Mouse (Mus musculus) gastrocnemius, adult 18-20 months (tissue): ENCODE measurements around the gene Zdhhc6. TPM values are rescaled to one million over a fixed set of nuclear protein-coding genes. Genes with fewer than 3 reads are reported as not detected.

Experiments used
- DNase-seq: peaks from one replicate; pipeline ENCODE4 v3.0.0; 2021; ENCODE audit warnings: low spot score
- total RNA-seq, 2 experiments: library from RNA; stranded (reverse); gene quantifications; 2 replicates each; pipeline ENCODE4 v1.2.3; 2021

Zdhhc6 gene
- total RNA-seq, 2 experiments from 2014 or later, result 20.0 to 21.4 TPM

- no peak for DNase-seq
Observed at GRCm38 (mm10) chr19:55311874-55312273, 4.0 kb downstream of the Zdhhc6 start.

- DNase-seq, result no peak
Observed at GRCm38 (mm10) chr19:55305024-55305423, 10.8 kb downstream of the Zdhhc6 start.

DNA sequence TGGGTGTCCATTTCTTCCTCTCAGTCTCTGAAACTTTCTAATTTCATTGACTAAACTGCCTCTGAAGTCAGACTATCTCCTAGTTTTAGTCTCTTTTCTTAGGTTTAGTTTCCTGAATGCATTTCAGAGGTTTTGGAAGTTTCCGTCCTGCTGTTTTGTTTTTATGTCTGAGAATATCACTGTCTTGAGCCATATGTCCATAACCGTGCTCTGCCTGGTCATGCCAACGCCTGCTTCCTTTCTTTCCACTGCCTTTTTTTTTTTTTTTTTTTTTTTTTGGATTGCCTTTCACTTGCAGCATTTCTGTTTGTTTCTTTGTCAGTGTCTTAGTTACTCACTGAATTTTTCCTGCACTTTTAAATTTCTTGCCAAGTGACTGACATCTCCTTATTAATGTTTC lies 15.3 kb downstream of the Zdhhc6 start:
- no peak for DNase-seq

DNA sequence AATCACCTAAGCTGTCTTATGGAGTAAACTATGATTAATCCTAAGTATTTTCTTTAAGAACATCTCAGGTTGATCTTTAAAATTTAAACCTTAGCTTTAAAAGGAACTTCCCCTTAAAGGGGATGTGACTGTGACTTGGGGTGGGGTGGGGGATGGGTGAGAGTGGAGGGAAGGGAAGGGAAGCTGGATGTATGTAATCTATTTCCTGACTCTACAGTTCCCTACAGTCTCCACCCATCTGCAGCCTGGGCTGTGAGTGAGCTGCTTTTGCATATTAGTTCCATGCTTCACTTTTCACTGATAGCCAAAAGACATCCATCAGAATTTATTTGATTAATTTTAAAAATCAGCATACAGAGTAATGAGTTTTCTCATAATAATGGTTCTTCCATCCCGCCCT lies 16.5 kb downstream of the Zdhhc6 start:
- DNase-seq, result no peak

GRCm38 (mm10) chr19:55297961-55298360 lies 17.9 kb downstream of the Zdhhc6 start:
- DNase-seq, result no peak

DNA sequence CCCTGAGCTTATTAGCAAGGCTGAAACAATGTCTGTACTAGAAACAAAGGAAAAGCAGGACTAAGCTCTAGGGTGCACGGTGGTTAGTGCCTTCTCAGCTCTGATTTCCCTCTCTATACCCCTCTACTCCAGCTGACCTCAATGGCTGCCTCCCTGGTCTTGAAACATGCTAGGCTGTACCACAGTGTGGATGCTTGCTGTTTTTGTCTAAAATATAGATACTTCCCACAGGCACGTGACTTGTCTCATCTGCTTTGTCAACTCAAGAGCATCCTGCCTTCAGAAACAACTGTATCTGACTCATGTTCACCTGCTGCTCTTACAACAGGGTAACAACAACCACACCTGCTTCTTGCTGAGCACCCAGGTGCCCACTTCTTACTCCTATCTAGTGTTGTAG lies 18.3 kb downstream of the Zdhhc6 start:
- DNase-seq, result no peak

- no peak for DNase-seq
Observed at GRCm38 (mm10) chr19:55296301-55296700, 19.5 kb downstream of the Zdhhc6 start.

DNA sequence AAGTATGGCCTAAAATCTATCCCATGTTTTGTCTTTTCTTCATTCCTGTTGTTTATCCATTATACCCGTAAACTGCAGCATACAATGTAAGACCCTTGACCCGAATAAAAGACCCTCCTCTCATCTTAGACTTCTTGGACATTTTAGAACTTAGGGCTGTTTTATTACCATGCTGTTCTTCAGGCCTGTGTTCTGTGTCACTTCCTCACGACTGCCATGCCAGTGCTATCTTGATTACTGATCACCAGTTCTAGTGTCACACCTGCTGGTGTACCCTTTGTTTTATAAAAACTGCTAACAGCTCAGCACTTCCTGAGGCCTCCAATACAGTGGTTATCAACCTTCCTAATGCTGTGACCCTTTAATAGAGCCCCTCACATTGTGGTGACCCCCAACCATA lies 20.3 kb downstream of the Zdhhc6 start:
- no peak for DNase-seq

DNA sequence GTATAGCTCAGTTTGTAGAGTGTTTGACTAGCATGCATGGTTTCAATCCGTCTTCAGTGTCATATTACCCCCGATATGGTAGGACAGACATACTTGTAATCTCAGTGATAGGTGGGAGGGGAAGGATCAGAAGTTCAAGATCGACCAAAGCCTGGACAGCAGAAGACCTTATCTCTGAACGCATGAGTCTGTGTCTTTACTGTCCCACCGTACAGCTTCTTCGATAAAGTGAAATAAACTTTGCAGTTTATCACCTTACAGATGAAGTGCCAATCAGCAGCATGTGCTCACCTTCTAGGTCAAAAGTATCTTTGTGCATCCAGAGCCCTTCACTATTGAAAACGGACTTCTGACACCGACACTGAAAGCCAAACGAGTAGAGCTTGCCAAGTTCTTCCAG lies 20.8 kb downstream of the Zdhhc6 start:
- DNase-seq, result no peak

- DNase-seq, result no peak
Observed at GRCm38 (mm10) chr19:55293175-55293574, 22.7 kb downstream of the Zdhhc6 start.

GRCm38 (mm10) chr19:55292210-55292850 lies 23.5 kb downstream of the Zdhhc6 start:
- no peak for DNase-seq

DNA sequence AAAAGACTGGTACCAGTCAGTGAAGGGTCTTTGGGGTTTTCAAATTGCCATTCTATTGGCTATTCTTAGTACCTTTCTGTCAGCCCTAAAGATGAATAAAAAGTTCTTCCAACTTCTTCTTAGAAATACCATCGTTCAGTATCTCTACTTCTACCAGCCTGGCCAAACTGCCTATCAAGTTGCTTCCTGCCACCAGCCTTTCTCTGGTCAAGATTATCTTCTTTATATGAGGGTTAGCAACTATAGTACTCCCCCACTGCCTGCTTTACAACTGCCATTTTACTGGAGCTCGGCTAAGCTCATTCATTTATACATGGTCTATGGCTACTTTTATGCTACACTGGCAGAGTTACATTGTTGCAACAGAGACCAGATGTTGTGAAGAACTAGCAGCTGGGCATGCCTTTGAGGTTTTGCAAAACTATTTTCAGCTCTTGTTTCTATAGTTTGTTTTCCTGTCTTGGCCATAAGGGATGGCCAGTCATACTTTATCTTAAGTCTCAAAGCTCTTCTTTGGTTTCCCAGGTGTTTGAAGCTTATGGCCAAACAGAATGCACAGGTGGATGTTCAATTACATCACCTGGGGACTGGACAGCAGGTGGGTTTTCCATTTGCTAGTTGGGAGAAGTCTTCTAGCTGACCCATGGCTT lies 25.1 kb downstream of the Zdhhc6 start:
- no peak for DNase-seq

GRCm38 (mm10) chr19:55288974-55289373 lies 26.9 kb downstream of the Zdhhc6 start:
- DNase-seq, result no peak

DNA sequence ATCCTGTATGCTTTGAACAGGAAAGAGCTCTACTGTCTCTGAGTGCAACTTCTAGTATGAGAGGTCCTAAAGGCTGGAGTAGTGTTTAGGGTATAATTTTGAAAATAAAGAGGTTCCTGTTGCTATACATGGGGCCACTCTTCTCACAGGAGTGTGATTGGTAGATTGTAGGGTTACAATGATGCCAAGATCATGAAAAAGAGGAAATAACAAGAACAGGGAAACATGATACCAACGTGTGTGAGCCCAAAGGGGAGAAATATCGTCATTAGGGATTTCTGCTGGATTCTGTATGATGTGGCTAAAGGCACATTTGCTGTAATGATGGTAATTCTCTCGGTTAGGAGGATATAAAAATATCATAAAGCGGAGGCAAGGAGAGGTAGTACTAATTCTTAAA lies 29.8 kb downstream of the Zdhhc6 start:
- DNase-seq, result no peak

- no peak for DNase-seq
Observed at GRCm38 (mm10) chr19:55284093-55284492, 31.7 kb downstream of the Zdhhc6 start.

- no peak for DNase-seq
Observed at GRCm38 (mm10) chr19:55276770-55277169, 39.1 kb downstream of the Zdhhc6 start.

- no peak for DNase-seq
Observed at GRCm38 (mm10) chr19:55276100-55276499, 39.7 kb downstream of the Zdhhc6 start.

- DNase-seq, result no peak
Observed at GRCm38 (mm10) chr19:55273340-55273739, 42.5 kb downstream of the Zdhhc6 start.

DNA sequence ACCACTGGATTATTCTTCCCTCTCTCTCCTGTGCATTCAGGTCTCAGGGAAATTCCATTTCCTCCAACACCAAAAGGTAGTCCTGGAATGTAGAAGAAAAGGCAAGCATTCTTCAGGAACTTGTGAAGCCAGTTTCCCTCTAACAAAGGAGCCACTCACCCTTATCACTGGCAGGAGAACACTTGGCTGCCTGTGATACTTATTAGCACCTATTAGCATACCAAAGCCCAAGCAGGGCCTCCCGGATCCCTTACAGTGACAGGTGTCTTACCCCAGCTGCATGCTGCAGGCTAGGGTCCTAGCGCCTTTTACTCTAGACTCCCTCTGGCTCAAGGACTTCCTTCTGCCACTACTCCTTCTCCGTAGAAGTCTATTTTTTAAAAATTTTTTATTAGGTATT lies 44.4 kb downstream of the Zdhhc6 start:
- DNase-seq, result no peak

DNA sequence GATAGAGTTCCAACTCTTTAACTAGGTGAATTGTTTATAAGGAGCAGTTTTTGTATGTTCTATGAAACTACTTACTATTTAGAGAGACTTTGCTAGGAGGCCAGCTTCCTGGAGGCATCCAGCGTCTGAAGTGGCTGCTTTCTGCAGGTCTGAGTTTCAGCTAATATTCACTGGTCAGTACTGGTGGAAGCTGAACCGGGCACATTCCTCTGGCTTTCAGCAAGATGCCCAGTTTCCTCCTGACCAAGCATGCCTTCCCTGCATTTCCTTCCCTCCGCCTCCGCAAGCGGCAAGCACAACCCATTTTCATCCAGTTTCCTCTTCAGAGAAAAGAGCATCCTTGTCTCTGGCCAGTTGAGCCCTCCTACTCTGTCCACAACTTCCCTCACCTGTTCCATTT lies 46.8 kb downstream of the Zdhhc6 start:
- DNase-seq, result no peak

DNA sequence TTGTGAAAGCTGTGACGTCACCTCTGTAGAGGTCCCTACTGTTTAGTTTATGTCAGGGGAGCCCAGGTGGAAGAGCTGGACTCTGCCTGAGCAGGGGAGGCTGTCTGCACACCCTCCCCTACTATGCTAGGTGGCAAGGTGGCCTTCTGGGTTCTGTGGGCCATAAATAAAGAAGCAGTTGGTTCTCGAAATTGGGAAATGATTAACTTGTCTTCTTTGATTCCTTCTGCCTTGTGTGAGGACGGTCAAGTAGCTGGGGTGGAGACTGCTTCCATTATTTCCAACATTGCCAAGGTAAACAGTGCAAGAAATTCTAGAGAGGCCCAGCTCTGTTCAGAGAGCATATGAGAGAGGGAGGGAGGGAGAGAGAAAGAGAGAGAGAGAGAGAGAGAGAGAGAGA lies 47.7 kb downstream of the Zdhhc6 start:
- DNase-seq, result no peak

- DNase-seq, result no peak
Observed at GRCm38 (mm10) chr19:55266786-55267185, 49.0 kb downstream of the Zdhhc6 start.

- no peak for DNase-seq
Observed at GRCm38 (mm10) chr19:55265269-55265668, 50.6 kb downstream of the Zdhhc6 start.
